Mouse (Mus musculus) lung, postnatal 0 days (tissue): Measurements from ENCODE around the gene Arhgap18. TPM values are rescaled to one million over a fixed set of nuclear protein-coding genes. Genes with fewer than 3 reads are reported as not detected.

ENCODE experiments used
- ATAC-seq: fragments of 200-750 bp; cut with Nextera tagmentation; 2 replicates; pipeline ENCODE4 v1.8.0; 2017; ENCODE audit warnings: moderate library complexity
- DNase-seq: peaks from one replicate; pipeline ENCODE4 v3.0.0-alpha.2; 2016; ENCODE audit warnings: low spot score
- H3K27ac ChIP-seq: fragments of 300-500 bp; sonication (generic); 2 replicates; pipeline ENCODE4 v1.5.1; 2014; ENCODE audit warnings: antibody characterized with exemption, mild to moderate bottlenecking, low read length, mixed read lengths
- H3K27me3 ChIP-seq: fragments of 300-500 bp; sonication (generic); replicated peaks from 2 replicates; pipeline ENCODE4 v1.6.1; 2014; ENCODE audit warnings: low read length, mixed read lengths; ENCODE audit not compliant: insufficient read depth
- H3K36me3 ChIP-seq: fragments of 300-500 bp; sonication (generic); 2 replicates; pipeline ENCODE4 v1.6.1; 2014; ENCODE audit warnings: low read length, mixed read lengths; ENCODE audit not compliant: insufficient read depth
- H3K4me1 ChIP-seq: fragments of 300-500 bp; sonication (generic); 2 replicates; pipeline ENCODE4 v1.6.1; 2014; ENCODE audit warnings: antibody characterized with exemption, low read depth, low read length, mixed read lengths; ENCODE audit not compliant: insufficient read depth
- H3K4me2 ChIP-seq: fragments of 300-500 bp; sonication (generic); replicated peaks from 2 replicates; pipeline ENCODE4 v1.6.1; 2014; ENCODE audit warnings: low read depth, mild to moderate bottlenecking, low read length, moderate library complexity, mixed read lengths
- H3K4me3 ChIP-seq: fragments of 300-500 bp; sonication (generic); 2 replicates; pipeline ENCODE4 v1.5.1; 2014; ENCODE audit warnings: low read depth, low read length
- H3K9ac ChIP-seq: fragments of 300-500 bp; sonication (generic); replicated peaks from 2 replicates; pipeline ENCODE4 v1.6.1; 2014; ENCODE audit warnings: low read depth, mild to moderate bottlenecking
- H3K9me3 ChIP-seq: fragments of 300-500 bp; sonication (generic); 2 replicates; pipeline ENCODE4 v1.6.1; 2016; ENCODE audit warnings: low read length, mixed read lengths
- CTCF ChIP-seq: IDR thresholded peaks from 2 replicates; pipeline ENCODE4 v1.5.1; 2016; ENCODE audit warnings: antibody characterized with exemption, mild to moderate bottlenecking
- EP300 ChIP-seq: IDR thresholded peaks from 2 replicates; pipeline ENCODE4 v1.6.1; 2016; ENCODE audit warnings: antibody characterized with exemption, mild to moderate bottlenecking, control low read depth
- WGBS: fragments of 180-500 bp; shearing (Covaris S2); extraction: QIAGEN DNeasy Blood & Tissue Kit; methylation state at CpG from one replicate; pipeline ENCODE4 v1.1.7; 2014; 5-methylcytosine and 5-hydroxymethylcytosine counted together
- polyA plus RNA-seq: library from polyadenylated mRNA; unstranded; fragments of >200 nt; fragmentation: Nextera tagmentation; extraction: Ambion mirVana; gene quantifications from 2 replicates; pipeline ENCODE4 v1.2.1, GENCODE M21; 2015

Arhgap18 gene
- polyA plus RNA-seq, 1 experiment from 2014 or later, result 28.6 TPM

DNA sequence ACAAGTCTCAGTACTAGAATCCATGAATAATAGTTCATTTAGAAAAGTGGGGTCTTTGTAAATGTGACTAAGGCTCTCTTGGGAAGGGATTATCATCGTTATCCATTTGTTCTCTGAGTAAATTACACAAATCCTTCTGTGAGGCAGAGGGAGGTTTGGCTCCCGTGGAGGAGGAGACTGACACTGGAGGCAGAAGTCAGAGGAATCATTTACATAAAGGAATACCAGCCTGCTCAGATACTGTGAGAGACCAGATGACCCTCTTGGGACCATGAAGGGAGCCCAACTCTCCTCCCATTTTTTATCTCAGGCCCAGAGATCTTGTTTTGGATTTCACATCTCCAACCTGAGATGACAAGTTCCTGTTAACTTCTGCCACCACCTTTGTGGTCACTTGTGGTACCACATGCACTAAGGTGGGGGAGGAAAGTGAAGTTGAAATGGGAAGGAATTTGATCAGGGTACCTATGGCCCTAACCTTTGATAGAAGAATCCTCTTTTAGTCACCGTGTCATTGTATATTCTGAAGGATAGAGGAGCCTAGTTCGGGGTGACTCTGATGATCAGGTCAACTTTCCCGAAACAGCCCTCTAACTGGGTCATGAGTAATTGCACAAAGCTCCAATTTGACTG, 51.2 kb downstream of the Arhgap18 start:
- no peak overlapping the region for H3K9ac ChIP-seq
- no peak for ATAC-seq
- no peaks in the 10 kb centered on the region for H3K36me3 ChIP-seq

GRCm38 (mm10) chr10:26805007-26805406, 51.8 kb downstream of the Arhgap18 start:
- Histone ChIP-seq H3K36me3 (no peaks in the 10 kb centered on the region), H3K9ac (no peak overlapping the region), H3K9me3 (no peaks in the 10 kb centered on the region), H3K4me3 (no peak overlapping the region), H3K4me1 (no peaks in the 10 kb centered on the region), H3K27me3 (no peaks in the 10 kb centered on the region), H3K27ac (no peak overlapping the region), H3K4me2 (no peak overlapping the region)
- no peak for ATAC-seq
- no peak for DNase-seq
- WGBS, result 70% methylated on average over 1 of the region's 1 CpGs
- TF ChIP-seq EP300, result no peak
- no peak for TF ChIP-seq CTCF

More for the DNA sequence above, 51.2 kb downstream of the Arhgap18 start:
- no peaks in the 10 kb centered on the region for H3K27me3 ChIP-seq
- no peaks in the 10 kb centered on the region for H3K9me3 ChIP-seq
- no peaks in the 10 kb centered on the region for H3K4me1 ChIP-seq
- no peak overlapping the region for H3K4me3 ChIP-seq
- TF ChIP-seq EP300 (no peak), CTCF (no peak)
- 65% methylated on average over 5 of the region's 5 CpGs for WGBS
- no peak for DNase-seq
- no peak overlapping the region for H3K4me2 ChIP-seq
- no peak overlapping the region for H3K27ac ChIP-seq

DNA sequence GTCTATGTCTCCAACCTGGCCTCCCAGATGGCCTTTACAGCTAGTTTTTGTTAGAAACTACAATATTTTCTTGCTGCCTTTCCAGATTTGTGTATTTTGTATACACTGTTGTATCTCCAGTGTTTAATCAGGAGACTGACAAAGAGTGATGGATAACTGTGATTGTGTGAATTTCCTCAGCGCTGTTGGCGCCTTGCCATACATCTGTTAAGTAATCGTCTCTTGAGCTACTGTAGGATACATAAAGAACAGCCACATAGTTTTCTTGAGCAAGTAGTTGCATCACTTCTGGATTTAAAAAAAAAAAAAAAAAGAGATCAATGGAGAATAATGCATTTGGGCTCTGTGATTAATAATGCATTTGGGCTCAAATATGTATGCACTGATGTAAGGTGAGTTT, 52.9 kb downstream of the Arhgap18 start:
- WGBS, result 30% methylated on average over 3 of the region's 3 CpGs
- Histone ChIP-seq H3K9ac (no peak overlapping the region), H3K27me3 (no peaks in the 10 kb centered on the region), H3K4me1 (no peaks in the 10 kb centered on the region), H3K36me3 (no peaks in the 10 kb centered on the region), H3K9me3 (no peaks in the 10 kb centered on the region), H3K4me2 (no peak overlapping the region), H3K4me3 (no peak overlapping the region), H3K27ac (no peak overlapping the region)
- ATAC-seq, result 0 out of 2 replicates have a peak, but pooled peaks have one; percentile 37
- peak; percentile 69 for DNase-seq
- peak; percentile 37; the same call in 1 of the 2 replicates for TF ChIP-seq EP300
- no peak for TF ChIP-seq CTCF

- ATAC-seq, result no peak; the same call in 1 of the 2 replicates
- H3K36me3 ChIP-seq, result no peaks in the 10 kb centered on the region
- no peak overlapping the region for H3K4me3 ChIP-seq
- no peak overlapping the region for H3K27ac ChIP-seq
- no peak overlapping the region for H3K4me2 ChIP-seq
- H3K4me1 ChIP-seq, result no peaks in the 10 kb centered on the region
- H3K9me3 ChIP-seq, result no peaks in the 10 kb centered on the region
- DNase-seq, result no peak
- H3K9ac ChIP-seq, result no peak overlapping the region
- 81% methylated on average over 7 of the region's 7 CpGs for WGBS
- TF ChIP-seq CTCF (no peak), EP300 (no peak)
- H3K27me3 ChIP-seq, result no peaks in the 10 kb centered on the region
Measured at GRCm38 (mm10) chr10:26810059-26810458, 56.8 kb downstream of the Arhgap18 start.

DNA sequence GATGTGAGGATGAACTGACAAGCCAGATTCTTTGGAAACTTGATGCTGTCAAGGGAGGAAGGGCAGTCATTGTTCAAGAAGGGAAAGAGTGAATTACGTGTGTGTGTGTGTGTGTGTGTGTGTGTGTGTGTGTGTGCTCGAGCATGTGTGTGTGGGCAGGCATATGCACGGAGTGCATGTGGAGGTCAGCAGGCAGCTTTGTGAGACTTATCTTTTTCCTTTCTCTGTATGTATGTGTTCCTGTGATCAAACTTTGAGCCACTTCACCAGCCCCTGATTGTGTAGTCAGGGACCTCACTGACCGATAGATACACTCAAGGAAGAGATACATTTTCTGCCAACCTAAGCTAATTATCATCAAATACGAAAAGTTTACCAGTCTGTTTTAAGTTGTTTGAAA, 57.6 kb downstream of the Arhgap18 start:
- DNase-seq (no peak), ATAC-seq (no peak; the same call in 1 of the 2 replicates)
- 52% methylated on average over 5 of the region's 5 CpGs for WGBS
- H3K9me3 ChIP-seq, result no peaks in the 10 kb centered on the region
- H3K4me2 ChIP-seq, result no peak overlapping the region
- H3K4me1 ChIP-seq, result no peaks in the 10 kb centered on the region
- H3K27me3 ChIP-seq, result no peaks in the 10 kb centered on the region
- no peak overlapping the region for H3K9ac ChIP-seq
- no peak for TF ChIP-seq CTCF
- no peak for TF ChIP-seq EP300
- no peak overlapping the region for H3K4me3 ChIP-seq
- no peak overlapping the region for H3K27ac ChIP-seq
- no peaks in the 10 kb centered on the region for H3K36me3 ChIP-seq

- Histone ChIP-seq H3K4me2 (no peak overlapping the region), H3K4me1 (no peaks in the 10 kb centered on the region), H3K36me3 (no peaks in the 10 kb centered on the region), H3K9me3 (no peaks in the 10 kb centered on the region), H3K9ac (no peak overlapping the region), H3K4me3 (no peak overlapping the region), H3K27me3 (no peaks in the 10 kb centered on the region), H3K27ac (no peak overlapping the region)
- DNase-seq (peak; percentile 41), ATAC-seq (peak; percentile 53; the same call in 1 of the 2 replicates)
- WGBS, result 31% methylated on average over 4 of the region's 4 CpGs
- TF ChIP-seq CTCF (no peak), EP300 (peak; percentile 34; the same call in 1 of the 2 replicates)
Measured at GRCm38 (mm10) chr10:26811342-26811741, 58.1 kb downstream of the Arhgap18 start.
